Mouse (Mus musculus): ENCODE results near the gene Cped1.

The Cped1 gene

GRCm38 (mm10) chr6:22292056-22292455, 306.3 kb downstream of the Cped1 start:
- no peak for DNase-seq (ENCODE audit: low spot score in 2 of 2)

GRCm38 (mm10) chr6:22293922-22294321, 308.2 kb downstream of the Cped1 start:
- no peak for DNase-seq (ENCODE audit: low spot score in 2 of 2)

- no peak for DNase-seq (ENCODE audit: low spot score in 2 of 2)
These were observed 311.3 kb downstream of the Cped1 start for GRCm38 (mm10) chr6:22297028-22297427.

DNA sequence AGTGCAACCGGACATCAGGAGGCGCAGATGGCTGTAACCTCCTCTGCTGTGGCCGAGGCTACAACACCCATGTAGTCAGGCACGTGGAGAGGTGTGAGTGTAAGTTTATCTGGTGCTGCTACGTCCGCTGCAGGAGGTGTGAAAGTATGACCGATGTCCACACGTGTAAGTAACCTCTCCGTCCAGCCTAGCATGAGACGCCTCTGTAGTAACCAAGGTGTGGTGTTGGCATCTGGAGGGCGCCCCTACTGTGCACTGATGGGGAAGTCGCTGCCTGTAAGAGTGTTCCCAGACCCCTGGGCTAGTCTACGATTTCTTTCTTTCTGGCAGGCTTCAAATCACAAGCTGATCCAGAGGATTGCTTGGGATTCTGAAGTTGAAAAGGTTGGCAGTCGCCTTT, 312.3 kb downstream of the Cped1 start:
- DNase-seq (ENCODE audit: low spot score in 2 of 2) = no peak
